Mouse (Mus musculus) mammary gland, adult 2 months (tissue): Measurements from ENCODE around the gene Pabpc4l. TPM values are rescaled to one million over a fixed set of nuclear protein-coding genes. Genes with fewer than 3 reads are reported as not detected.

Source experiments
- polyA plus RNA-seq: library from polyadenylated mRNA; depleted of rRNA; stranded (reverse); fragments of >200 nt; gene quantifications from 2 replicates; pipeline ENCODE4 v1.2.3, GENCODE M21; 2012; ENCODE audit warnings: low replicate concordance; rRNA removed

The Pabpc4l gene
- polyA plus RNA-seq, result 0.05 and 0.23 TPM in 2 replicates

DNA sequence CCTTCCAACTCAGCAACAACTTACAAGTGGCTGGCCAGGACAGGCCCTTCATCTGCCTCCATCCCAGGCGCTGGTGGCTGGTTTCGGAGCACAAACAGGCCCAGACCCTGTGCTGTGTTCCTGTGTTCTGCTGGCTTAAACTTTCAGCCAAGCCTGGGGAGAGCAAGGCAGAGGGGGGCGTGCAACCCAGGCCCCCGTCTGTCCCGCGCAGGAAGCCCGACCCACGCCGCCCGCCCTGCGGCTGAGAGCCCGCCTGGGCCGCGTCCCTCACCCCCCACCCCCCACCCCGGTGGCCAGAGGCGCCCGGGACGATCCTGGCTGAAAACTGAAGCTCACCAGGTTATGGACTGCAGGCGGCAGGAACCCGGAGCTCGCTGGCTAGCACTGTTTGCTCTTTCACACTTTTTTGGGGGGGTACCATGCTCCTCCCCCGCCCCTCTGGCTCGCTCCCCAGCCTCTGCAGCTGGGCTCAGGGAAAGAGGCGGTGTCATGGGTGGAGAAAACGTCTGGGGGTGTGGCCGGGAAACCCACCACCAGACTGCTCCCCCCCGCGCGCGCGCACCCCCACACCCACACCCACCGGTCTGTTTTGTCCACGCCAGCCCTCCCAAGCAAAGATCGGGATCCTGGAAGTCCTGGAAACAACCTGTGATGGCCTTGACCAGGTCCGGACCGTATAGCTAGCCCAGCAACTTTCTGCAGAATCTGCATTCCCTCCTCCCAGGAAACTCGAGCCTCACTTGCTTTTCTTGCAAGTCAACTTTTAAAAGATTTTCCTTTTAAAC is at the start of gene Pabpc4l:
TSS of gene Pabpc4l (minus strand) at position 739 of the 785 bp plus-strand sequence.

